Comparison of ENCODE assay signal across 8 mouse cellular contexts in the genomic region with DNA sequence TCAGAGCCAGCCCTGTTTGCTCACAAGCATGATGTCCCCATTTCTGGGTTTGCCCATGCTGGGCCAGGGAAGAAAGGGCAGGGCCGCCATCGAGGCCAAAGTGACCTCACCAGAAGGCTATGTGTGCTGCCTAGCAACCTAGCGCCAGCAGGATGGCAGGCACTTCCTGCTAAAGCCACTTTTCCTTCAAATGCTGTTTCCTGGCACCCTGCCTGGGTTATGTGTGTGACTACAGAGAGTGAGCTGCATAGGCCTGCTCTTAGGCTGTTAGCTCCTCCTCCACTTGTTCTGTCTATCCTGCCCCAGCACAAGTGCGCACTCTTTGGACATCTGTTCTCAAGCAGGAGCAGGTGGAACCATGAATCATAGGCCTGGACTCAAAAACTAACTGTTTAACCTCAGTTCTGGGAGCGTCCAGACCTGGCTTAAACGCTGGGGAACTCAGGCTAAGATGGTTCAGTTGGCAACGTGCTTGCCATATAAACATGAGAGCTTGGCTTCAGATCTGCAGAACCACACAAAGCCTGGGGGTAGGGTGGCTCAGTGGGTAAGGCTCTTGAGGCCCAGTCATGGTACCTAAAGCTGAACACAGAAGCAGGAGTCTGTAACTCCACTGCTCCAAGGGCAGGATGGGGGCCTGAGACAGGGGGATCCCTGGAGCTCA. TPM values are rescaled to one million over a fixed set of nuclear protein-coding genes. Genes with fewer than 3 reads are reported as not detected.
A peak's percentile ranks its signal among the peaks of the same experiment; 100 is the strongest.
DNase-seq lines count a peak whose midpoint lies in the region; ATAC-seq lines count a peak whose summit lies in the region.

No protein-coding gene starts in this region.

- H3K27me3 ChIP-seq in forebrain, embryonic 15.5 days: peaks cover 31% of the 10 kb centered on the region
- peaks cover 38% of the 10 kb centered on the region for H3K27me3 ChIP-seq in liver, embryonic 13.5 days

- peak; percentile 47 for DNase-seq in CD4-positive helper T cell, adult 2 months (ENCODE audit: low read depth, low spot score)
- DNase-seq in brain, embryonic 18.5 days (ENCODE audit: low read depth, low spot score): peak; percentile 54
- peak; percentile 93 to 95 for DNase-seq in heart, postnatal 10 days
- DNase-seq in kidney, postnatal 36 days: peak; percentile 95 to 97
- no peak for DNase-seq in liver, embryonic 13.5 days
- DNase-seq in ovary, adult 18-20 months (ENCODE audit: low spot score): peak; percentile 83
- DNase-seq in urinary bladder, postnatal 36 days (ENCODE audit: low spot score in 2 of 2): peak; percentile 80 to 92

- H3K36me3 ChIP-seq in forebrain, embryonic 15.5 days: no peaks in the 10 kb centered on the region
- H3K36me3 ChIP-seq in liver, embryonic 13.5 days: no peaks in the 10 kb centered on the region

- H3K4me1 ChIP-seq in forebrain, embryonic 15.5 days: peaks cover 21% of the 10 kb centered on the region
- peaks cover 29% of the 10 kb centered on the region for H3K4me1 ChIP-seq in liver, embryonic 13.5 days (replicated peaks)

- H3K27ac ChIP-seq in forebrain, embryonic 15.5 days (replicated peaks): peak overlapping the region; percentile 72
- H3K27ac ChIP-seq in liver, embryonic 13.5 days: peak overlapping the region; percentile 66

- 32% methylated on average over 7 of the region's 7 CpGs for WGBS in forebrain, embryonic 15.5 days
- 42% methylated on average over 7 of the region's 7 CpGs for WGBS in liver, embryonic 13.5 days (ENCODE audit: insufficient replicate concordance)

- intact Hi-C loops in heart, postnatal 10 days (cut with DNase I): loop anchor here (2.0 kb wide), 1 partner anchor 20 kb away; a partner anchor contains a TSS

- no peak overlapping the region for H3K4me2 ChIP-seq in forebrain, embryonic 15.5 days (replicated peaks)
- H3K4me2 ChIP-seq in liver, embryonic 13.5 days: no peak overlapping the region

- no peaks in the 10 kb centered on the region for H3K9me3 ChIP-seq in forebrain, embryonic 15.5 days
- no peaks in the 10 kb centered on the region for H3K9me3 ChIP-seq in liver, embryonic 13.5 days (replicated peaks)

- H3K9ac ChIP-seq in forebrain, embryonic 15.5 days (replicated peaks): no peak overlapping the region; the same call in 1 of the 2 replicates
- no peak overlapping the region for H3K9ac ChIP-seq in liver, embryonic 13.5 days

- H3K4me3 ChIP-seq in forebrain, embryonic 15.5 days: no peak overlapping the region
- H3K4me3 ChIP-seq in liver, embryonic 13.5 days (replicated peaks): no peak overlapping the region

- peak; percentile 75 for ATAC-seq in forebrain, embryonic 15.5 days (replicated peaks)
- ATAC-seq in liver, embryonic 13.5 days (ENCODE audit: low read depth): peak; percentile 33

RNA-seq across cellular contexts. Expression of a gene that starts 19.0 kb away (rescaled TPM):
- polyA plus RNA-seq in forebrain, embryonic 15.5 days (2015; fragmentation: Nextera tagmentation; extraction: Ambion mirVana): 0.19 and 0.33 TPM in 2 replicates
- total RNA-seq in heart, postnatal 10 days (2021): 1 to 10 TPM; 1.2 TPM
- 0.10 TPM in 2 replicates for polyA plus RNA-seq in liver, embryonic 13.5 days (2015; fragmentation: Nextera tagmentation; extraction: Ambion mirVana)

RNA-seq across cellular contexts. Expression of a gene that starts 20.0 kb away (rescaled TPM):
- polyA plus RNA-seq in forebrain, embryonic 15.5 days (2015; fragmentation: Nextera tagmentation; extraction: Ambion mirVana): 51.3 and 54.5 TPM in 2 replicates
- total RNA-seq in heart, postnatal 10 days (2021): 10 to 100 TPM; 92.5 to 99.9 TPM
- 14.5 and 18.1 TPM in 2 replicates for polyA plus RNA-seq in liver, embryonic 13.5 days (2015; fragmentation: Nextera tagmentation; extraction: Ambion mirVana)

RNA-seq across cellular contexts. Expression of a gene that starts 20.2 kb away (rescaled TPM):
- 81.5 and 91.7 TPM in 2 replicates for polyA plus RNA-seq in forebrain, embryonic 15.5 days (2015; fragmentation: Nextera tagmentation; extraction: Ambion mirVana)
- 10 to 100 TPM; 29.7 to 34.0 TPM for total RNA-seq in heart, postnatal 10 days (2021)
- polyA plus RNA-seq in liver, embryonic 13.5 days (2015; fragmentation: Nextera tagmentation; extraction: Ambion mirVana): 35.2 and 38.4 TPM in 2 replicates

RNA-seq across cellular contexts. Expression of a gene that starts 50.9 kb away (rescaled TPM):
- 71.4 and 73.5 TPM in 2 replicates for polyA plus RNA-seq in forebrain, embryonic 15.5 days (2015; fragmentation: Nextera tagmentation; extraction: Ambion mirVana)
- 10 to 100 TPM; 17.4 to 17.7 TPM for total RNA-seq in heart, postnatal 10 days (2021)
- polyA plus RNA-seq in liver, embryonic 13.5 days (2015; fragmentation: Nextera tagmentation; extraction: Ambion mirVana): 7.0 and 9.0 TPM in 2 replicates

RNA-seq across cellular contexts. Expression of a gene that starts 55.1 kb away (rescaled TPM):
- 68.9 and 71.5 TPM in 2 replicates for polyA plus RNA-seq in forebrain, embryonic 15.5 days (2015; fragmentation: Nextera tagmentation; extraction: Ambion mirVana)
- 10 to 100 TPM; 58.7 to 59.8 TPM for total RNA-seq in heart, postnatal 10 days (2021)
- 47.6 and 51.6 TPM in 2 replicates for polyA plus RNA-seq in liver, embryonic 13.5 days (2015; fragmentation: Nextera tagmentation; extraction: Ambion mirVana)
